Mouse (Mus musculus): ENCODE measurements around the gene Rbpj. TPM values are rescaled to one million over a fixed set of nuclear protein-coding genes. Genes with fewer than 3 reads are reported as not detected.

Gene Rbpj
- polyA plus RNA-seq, 1 experiment from 2014 or later, result 14.2 TPM

DNA sequence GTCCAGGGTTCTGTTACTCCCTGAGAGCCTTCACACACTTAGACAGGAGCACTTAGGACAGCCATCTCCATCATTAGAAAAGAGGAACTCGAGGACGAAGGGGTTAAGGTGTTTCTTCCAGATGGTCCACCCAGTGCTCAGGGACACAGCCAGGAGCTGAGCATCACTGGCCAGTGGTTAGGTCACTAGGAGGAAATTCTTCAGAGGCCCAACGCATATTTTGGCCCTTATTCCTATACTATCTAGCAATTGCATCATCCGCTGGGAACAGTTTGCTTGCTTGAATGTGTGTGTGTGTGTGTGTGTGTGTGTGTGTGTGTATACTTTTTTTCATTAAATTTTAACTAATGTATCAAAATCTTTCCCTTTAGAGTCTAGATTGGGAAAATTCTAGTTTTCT, 45.5 kb downstream of the Rbpj start:
- Histone ChIP-seq H3K4me1 (replicated peaks; ENCODE audit: control insufficient read depth, insufficient read depth, low read length) (no peaks in the 10 kb centered on the region), H3K27me3 (replicated peaks; ENCODE audit: control insufficient read depth, insufficient read depth, low read length) (no peaks in the 10 kb centered on the region), H3K27ac (ENCODE audit: low read depth, low read length) (no peak overlapping the region), H3K9ac (ENCODE audit: low read depth, low read length) (no peak overlapping the region), H3K4me2 (replicated peaks; ENCODE audit: low read depth) (no peak overlapping the region), H3K4me3 (ENCODE audit: low read depth, low read length) (no peak overlapping the region), H3K9me3 (ENCODE audit: control insufficient read depth) (no peaks in the 10 kb centered on the region), H3K36me3 (ENCODE audit: control insufficient read depth, insufficient read depth) (no peaks in the 10 kb centered on the region)
- WGBS, result 76% methylated on average over 4 of the region's 4 CpGs
- no peak for ATAC-seq
- TF ChIP-seq CTCF (IDR thresholded peaks at IDR 0.05; ENCODE audit: low read depth), result no peak

DNA sequence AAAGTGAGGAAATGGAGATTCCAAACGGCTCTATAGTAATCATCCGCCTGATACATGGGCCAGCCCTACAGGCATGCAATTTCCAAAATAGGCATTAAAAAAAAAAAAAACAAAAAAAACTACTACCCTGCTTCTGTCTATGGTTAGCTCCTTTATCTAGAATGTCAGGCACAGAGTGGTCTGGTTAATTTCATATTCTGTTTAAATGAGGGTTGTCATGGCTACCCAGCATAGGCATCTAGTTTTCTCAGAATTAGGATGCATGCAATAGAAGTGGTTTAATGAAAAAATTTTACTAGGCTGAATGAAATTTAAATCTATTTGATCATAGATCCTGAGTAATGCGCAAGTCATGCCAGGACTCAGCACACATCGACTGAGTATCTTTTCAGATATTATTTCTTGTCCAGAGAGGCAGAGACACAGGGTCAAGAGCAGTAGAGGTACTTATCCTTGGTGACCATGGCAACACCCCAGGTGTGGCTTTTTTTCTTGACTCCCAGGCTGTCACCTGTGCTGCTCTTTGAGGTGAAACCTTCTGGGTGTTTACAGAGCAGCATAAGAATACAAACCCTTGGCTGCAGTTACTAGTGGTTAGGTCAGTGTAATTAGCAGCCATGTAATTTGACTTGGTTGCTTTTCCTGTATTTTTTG, 49.1 kb downstream of the Rbpj start:
- no peak for ATAC-seq
- H3K4me2 ChIP-seq (replicated peaks; ENCODE audit: low read depth), result no peak overlapping the region
- no peak overlapping the region for H3K4me3 ChIP-seq (ENCODE audit: low read depth, low read length)
- H3K27me3 ChIP-seq (replicated peaks; ENCODE audit: control insufficient read depth, insufficient read depth, low read length), result no peaks in the 10 kb centered on the region
- no peak overlapping the region for H3K27ac ChIP-seq (ENCODE audit: low read depth, low read length)
- no peaks in the 10 kb centered on the region for H3K36me3 ChIP-seq (ENCODE audit: control insufficient read depth, insufficient read depth)
- H3K9me3 ChIP-seq (ENCODE audit: control insufficient read depth), result no peaks in the 10 kb centered on the region
- no peak overlapping the region for H3K9ac ChIP-seq (ENCODE audit: low read depth, low read length)
- WGBS, result 72% methylated on average over 4 of the region's 4 CpGs
- H3K4me1 ChIP-seq (replicated peaks; ENCODE audit: control insufficient read depth, insufficient read depth, low read length), result no peaks in the 10 kb centered on the region
- TF ChIP-seq CTCF (IDR thresholded peaks at IDR 0.05; ENCODE audit: low read depth), result no peak

DNA sequence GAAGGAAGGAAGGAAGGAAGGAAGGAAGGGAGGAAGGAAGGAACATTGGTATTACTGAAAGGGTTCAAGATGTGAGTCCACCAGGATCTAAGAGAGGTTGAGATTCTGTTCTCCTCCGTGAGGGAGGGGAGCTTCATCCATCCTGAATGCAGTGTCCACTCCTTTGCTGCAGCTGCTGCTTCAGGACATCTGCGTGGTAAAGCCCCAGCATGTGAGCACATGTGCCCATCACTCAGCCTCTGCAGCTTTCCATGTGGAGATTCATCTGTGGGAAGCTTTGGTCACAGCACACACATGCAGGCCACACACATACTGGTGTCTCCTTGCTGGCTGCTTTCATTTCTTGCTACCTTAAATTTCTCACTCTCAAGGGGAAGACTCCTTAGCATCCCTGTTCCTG, 50.5 kb downstream of the Rbpj start:
- Histone ChIP-seq H3K4me1 (replicated peaks; ENCODE audit: control insufficient read depth, insufficient read depth, low read length) (no peaks in the 10 kb centered on the region), H3K9me3 (ENCODE audit: control insufficient read depth) (no peaks in the 10 kb centered on the region), H3K9ac (ENCODE audit: low read depth, low read length) (no peak overlapping the region), H3K4me2 (replicated peaks; ENCODE audit: low read depth) (no peak overlapping the region), H3K36me3 (ENCODE audit: control insufficient read depth, insufficient read depth) (no peaks in the 10 kb centered on the region), H3K27me3 (replicated peaks; ENCODE audit: control insufficient read depth, insufficient read depth, low read length) (no peaks in the 10 kb centered on the region), H3K27ac (ENCODE audit: low read depth, low read length) (no peak overlapping the region), H3K4me3 (ENCODE audit: low read depth, low read length) (no peak overlapping the region)
- 88% methylated on average over 2 of the region's 2 CpGs for WGBS
- ATAC-seq, result no peak
- TF ChIP-seq CTCF (IDR thresholded peaks at IDR 0.05; ENCODE audit: low read depth), result no peak

DNA sequence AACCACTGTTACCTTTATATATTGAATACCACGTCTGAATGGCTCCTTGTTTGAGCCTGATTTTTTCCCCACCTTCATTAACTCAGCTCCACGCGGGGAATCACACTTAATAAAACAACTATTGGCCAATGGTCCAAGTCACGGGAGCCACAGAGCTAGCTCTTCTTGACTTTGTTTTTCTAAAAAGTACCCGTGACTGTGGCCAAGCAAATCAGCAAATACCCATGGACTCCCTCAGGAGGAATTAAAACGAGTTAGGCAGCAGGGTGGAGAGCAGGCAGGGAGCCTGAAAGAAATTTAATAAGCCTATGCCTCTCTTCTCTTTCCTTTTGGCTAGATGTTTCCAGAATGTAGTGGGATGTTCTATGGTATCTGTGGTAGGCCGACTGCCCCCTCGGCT, 51.9 kb downstream of the Rbpj start:
- H3K4me2 ChIP-seq (replicated peaks; ENCODE audit: low read depth), result no peak overlapping the region
- no peaks in the 10 kb centered on the region for H3K4me1 ChIP-seq (replicated peaks; ENCODE audit: control insufficient read depth, insufficient read depth, low read length)
- TF ChIP-seq CTCF (IDR thresholded peaks at IDR 0.05; ENCODE audit: low read depth), result no peak
- H3K4me3 ChIP-seq (ENCODE audit: low read depth, low read length), result no peak overlapping the region
- H3K36me3 ChIP-seq (ENCODE audit: control insufficient read depth, insufficient read depth), result no peaks in the 10 kb centered on the region
- ATAC-seq, result no peak
- WGBS, result 83% methylated on average over 8 of the region's 8 CpGs
- H3K27ac ChIP-seq (ENCODE audit: low read depth, low read length), result no peak overlapping the region
- H3K9ac ChIP-seq (ENCODE audit: low read depth, low read length), result no peak overlapping the region
- H3K27me3 ChIP-seq (replicated peaks; ENCODE audit: control insufficient read depth, insufficient read depth, low read length), result no peaks in the 10 kb centered on the region
- no peaks in the 10 kb centered on the region for H3K9me3 ChIP-seq (ENCODE audit: control insufficient read depth)

DNA sequence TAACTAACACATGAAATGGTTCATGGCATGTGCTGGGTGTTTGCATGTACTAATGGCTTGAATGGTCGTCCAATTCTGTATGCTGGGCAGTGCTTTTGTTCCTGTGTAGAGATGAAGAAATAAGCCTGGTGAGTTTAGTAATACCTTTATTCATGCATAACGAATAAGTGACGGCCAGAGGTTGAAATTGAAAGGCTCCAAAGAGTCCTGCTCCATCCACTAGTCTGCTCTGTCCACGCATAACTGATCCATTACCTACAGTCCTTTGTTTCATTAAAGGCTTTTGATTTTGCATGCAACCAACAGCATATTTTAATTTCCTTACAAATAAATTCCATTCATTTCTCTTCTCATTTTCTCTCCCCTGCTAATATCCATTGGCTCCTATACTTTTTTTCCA, 53.2 kb downstream of the Rbpj start:
- Histone ChIP-seq H3K9me3 (ENCODE audit: control insufficient read depth) (no peaks in the 10 kb centered on the region), H3K27ac (ENCODE audit: low read depth, low read length) (no peak overlapping the region), H3K4me3 (ENCODE audit: low read depth, low read length) (no peak overlapping the region), H3K9ac (ENCODE audit: low read depth, low read length) (no peak overlapping the region), H3K36me3 (ENCODE audit: control insufficient read depth, insufficient read depth) (no peaks in the 10 kb centered on the region), H3K4me2 (replicated peaks; ENCODE audit: low read depth) (no peak overlapping the region), H3K4me1 (replicated peaks; ENCODE audit: control insufficient read depth, insufficient read depth, low read length) (no peaks in the 10 kb centered on the region), H3K27me3 (replicated peaks; ENCODE audit: control insufficient read depth, insufficient read depth, low read length) (no peaks in the 10 kb centered on the region)
- no peak for ATAC-seq
- 92% methylated on average over 4 of the region's 4 CpGs for WGBS
- TF ChIP-seq CTCF (IDR thresholded peaks at IDR 0.05; ENCODE audit: low read depth), result no peak

DNA sequence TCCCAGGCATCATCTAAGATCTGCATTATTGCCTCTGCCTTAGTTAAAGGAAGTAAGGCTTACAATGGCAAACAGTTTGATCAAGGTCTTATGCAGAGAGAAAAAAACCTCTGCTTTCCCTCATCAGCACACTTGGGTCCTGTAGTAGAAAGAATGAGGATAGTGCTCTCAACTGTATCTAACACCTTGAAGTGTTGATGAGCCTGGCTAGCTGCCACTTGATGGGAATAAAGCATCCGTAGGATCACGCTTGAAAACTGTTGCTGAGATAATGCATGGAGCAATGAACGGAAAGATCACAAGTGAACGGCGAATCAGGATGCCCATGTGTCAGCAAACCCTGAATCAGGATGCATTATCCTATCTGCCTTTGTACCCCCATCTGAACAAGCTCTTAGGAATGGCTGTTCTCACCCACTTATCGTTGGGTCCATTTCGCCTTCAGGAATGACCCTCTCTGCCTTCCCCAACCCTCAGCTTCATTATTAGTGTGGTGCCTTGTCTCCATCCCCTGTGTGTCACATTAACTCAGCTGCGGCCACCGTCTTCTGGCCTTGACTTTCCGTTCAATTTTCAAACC, 54.1 kb downstream of the Rbpj start:
- WGBS, result 93% methylated on average over 10 of the region's 10 CpGs
- Histone ChIP-seq H3K27me3 (replicated peaks; ENCODE audit: control insufficient read depth, insufficient read depth, low read length) (no peaks in the 10 kb centered on the region), H3K36me3 (ENCODE audit: control insufficient read depth, insufficient read depth) (no peaks in the 10 kb centered on the region), H3K9ac (ENCODE audit: low read depth, low read length) (no peak overlapping the region), H3K27ac (ENCODE audit: low read depth, low read length) (no peak overlapping the region), H3K4me2 (replicated peaks; ENCODE audit: low read depth) (no peak overlapping the region), H3K9me3 (ENCODE audit: control insufficient read depth) (no peaks in the 10 kb centered on the region), H3K4me1 (replicated peaks; ENCODE audit: control insufficient read depth, insufficient read depth, low read length) (no peaks in the 10 kb centered on the region), H3K4me3 (ENCODE audit: low read depth, low read length) (no peak overlapping the region)
- ATAC-seq, result no peak
- TF ChIP-seq CTCF (IDR thresholded peaks at IDR 0.05; ENCODE audit: low read depth), result no peak

All from intestine, postnatal 0 days (tissue).